Mouse (Mus musculus): ENCODE results near the gene Chmp5. TPM values are rescaled to one million over a fixed set of nuclear protein-coding genes. Genes with fewer than 3 reads are reported as not detected.

The Chmp5 gene
- polyA plus RNA-seq, 1 experiment from 2014 or later, result 103 TPM

- no peaks in the 10 kb centered on the region for H3K27me3 ChIP-seq (replicated peaks; ENCODE audit: control insufficient read depth, insufficient read depth, low read length)
- no peaks in the 10 kb centered on the region for H3K9me3 ChIP-seq (ENCODE audit: control insufficient read depth, low read length)
- peak overlapping the region; percentile 91 for H3K9ac ChIP-seq (ENCODE audit: low read depth, low read length)
- peak overlapping the region; percentile 97 for H3K27ac ChIP-seq (ENCODE audit: low read length)
- peak overlapping the region; percentile 96 for H3K4me3 ChIP-seq (ENCODE audit: low read length)
- H3K4me2 ChIP-seq (ENCODE audit: low read depth, low read length), result peak overlapping the region; percentile 73
- 7% methylated on average over 12 of the region's 13 CpGs for WGBS
- peak; percentile 47 for ATAC-seq
- H3K36me3 ChIP-seq (ENCODE audit: control insufficient read depth, insufficient read depth, low read length), result peaks cover 5% of the 10 kb centered on the region
- H3K4me1 ChIP-seq (ENCODE audit: control insufficient read depth, insufficient read depth, low read length), result peaks cover 11% of the 10 kb centered on the region; the same call in 1 of the 2 replicates
Observed at GRCm38 (mm10) chr4:40969781-40970591, 21.8 kb downstream of the Chmp5 start.

- ATAC-seq, result peak; percentile 46
- Histone ChIP-seq H3K9me3 (ENCODE audit: control insufficient read depth, low read length) (no peaks in the 10 kb centered on the region), H3K4me1 (ENCODE audit: control insufficient read depth, insufficient read depth, low read length) (peaks cover 11% of the 10 kb centered on the region; the same call in 1 of the 2 replicates), H3K9ac (ENCODE audit: low read depth, low read length) (peak overlapping the region; percentile 91), H3K36me3 (ENCODE audit: control insufficient read depth, insufficient read depth, low read length) (peaks cover 5% of the 10 kb centered on the region), H3K4me2 (ENCODE audit: low read depth, low read length) (peak overlapping the region; percentile 73), H3K27ac (ENCODE audit: low read length) (peak overlapping the region; percentile 97), H3K27me3 (replicated peaks; ENCODE audit: control insufficient read depth, insufficient read depth, low read length) (no peaks in the 10 kb centered on the region), H3K4me3 (ENCODE audit: low read length) (peak overlapping the region; percentile 96)
- 0% methylated on average over 15 of the region's 16 CpGs for WGBS
Observed at GRCm38 (mm10) chr4:40970592-40970841, 22.3 kb downstream of the Chmp5 start.

DNA sequence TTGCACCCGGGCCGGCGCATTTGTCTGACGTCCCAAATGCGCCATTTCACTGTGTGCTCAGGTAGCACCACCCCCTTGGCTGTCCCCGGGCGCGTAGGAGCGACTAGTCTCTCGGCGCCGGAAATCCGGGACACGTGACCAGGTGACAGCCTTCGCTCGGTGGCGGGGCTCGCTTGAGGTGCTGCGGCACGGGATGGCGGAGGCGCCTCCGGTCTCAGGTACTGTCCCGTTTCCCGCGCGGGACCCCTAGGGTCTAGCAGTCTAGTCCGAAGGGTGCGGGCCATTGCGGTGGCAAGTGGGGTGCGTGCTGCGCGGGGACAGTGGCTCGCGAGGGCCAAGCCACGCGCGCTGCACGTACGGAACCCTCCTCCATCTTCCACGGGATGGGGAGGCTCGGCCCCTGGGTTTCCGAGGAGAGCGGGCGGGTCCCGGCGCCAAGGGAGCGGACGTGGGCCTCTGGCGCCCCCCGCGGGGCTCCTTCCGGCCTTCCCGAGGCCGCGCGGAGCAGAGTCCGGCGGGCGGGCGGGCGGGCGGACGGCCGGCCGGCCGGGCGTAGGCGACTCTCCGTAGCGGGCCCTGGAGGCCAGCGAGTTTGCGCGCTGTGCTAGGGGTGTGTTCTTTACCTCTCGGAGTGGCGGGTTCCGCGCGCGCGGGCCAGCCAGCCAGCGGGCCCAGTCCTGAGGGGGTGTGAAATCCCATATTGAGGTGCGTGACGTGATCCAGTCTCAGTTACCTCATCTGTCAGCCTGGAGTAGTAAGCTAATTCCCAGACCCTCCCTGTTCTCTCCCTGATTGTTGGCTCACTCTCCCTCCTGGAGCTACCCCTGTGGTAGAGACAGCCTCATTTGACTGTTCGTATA is 22.9 kb downstream of the Chmp5 start, which contains the start of gene Nfx1:
TSS of gene Nfx1 (plus strand) at position 65 of the 860 bp plus-strand sequence.
- under 1% methylated on average over 85 of the region's 85 CpGs for WGBS

GRCm38 (mm10) chr4:40971744-40972143 is 23.5 kb downstream of the Chmp5 start:
- no peak for ATAC-seq
- peak overlapping the region; percentile 96 for H3K4me3 ChIP-seq (ENCODE audit: low read length)
- peak overlapping the region; percentile 91 for H3K9ac ChIP-seq (ENCODE audit: low read depth, low read length)
- peak overlapping the region; percentile 97 for H3K27ac ChIP-seq (ENCODE audit: low read length)
- peak overlapping the region; percentile 68 for H3K4me2 ChIP-seq (ENCODE audit: low read depth, low read length)
- peaks cover 11% of the 10 kb centered on the region; the same call in 1 of the 2 replicates for H3K4me1 ChIP-seq (ENCODE audit: control insufficient read depth, insufficient read depth, low read length)
- peaks cover 5% of the 10 kb centered on the region; the same call in 1 of the 2 replicates for H3K36me3 ChIP-seq (ENCODE audit: control insufficient read depth, insufficient read depth, low read length)
- WGBS, result 24% methylated on average over 13 of the region's 13 CpGs
- H3K9me3 ChIP-seq (ENCODE audit: control insufficient read depth, low read length), result no peaks in the 10 kb centered on the region
- H3K27me3 ChIP-seq (replicated peaks; ENCODE audit: control insufficient read depth, insufficient read depth, low read length), result no peaks in the 10 kb centered on the region

More for the DNA sequence above, 22.9 kb downstream of the Chmp5 start, which contains the start of gene Nfx1:
- peak; percentile 96 for ATAC-seq
- Histone ChIP-seq H3K27me3 (replicated peaks; ENCODE audit: control insufficient read depth, insufficient read depth, low read length) (no peaks in the 10 kb centered on the region), H3K27ac (ENCODE audit: low read length) (peak within 1 kb of the TSS; percentile 97), H3K4me3 (ENCODE audit: low read length) (peak within 1 kb of the TSS; percentile 96), H3K9me3 (ENCODE audit: control insufficient read depth, low read length) (no peaks in the 10 kb centered on the region), H3K4me1 (ENCODE audit: control insufficient read depth, insufficient read depth, low read length) (peaks cover 11% of the 10 kb centered on the region; the same call in 1 of the 2 replicates), H3K9ac (ENCODE audit: low read depth, low read length) (peak within 1 kb of the TSS; percentile 91), H3K4me2 (ENCODE audit: low read depth, low read length) (peak within 1 kb of the TSS; percentile 73), H3K36me3 (ENCODE audit: control insufficient read depth, insufficient read depth, low read length) (peaks cover 3% of the 10 kb centered on the region)

GRCm38 (mm10) chr4:40974011-40974410 is 25.8 kb downstream of the Chmp5 start:
- WGBS, result 93% methylated on average over 1 of the region's 1 CpGs
- Histone ChIP-seq H3K9ac (ENCODE audit: low read depth, low read length) (no peak overlapping the region), H3K27me3 (replicated peaks; ENCODE audit: control insufficient read depth, insufficient read depth, low read length) (no peaks in the 10 kb centered on the region), H3K27ac (ENCODE audit: low read length) (no peak overlapping the region), H3K9me3 (ENCODE audit: control insufficient read depth, low read length) (no peaks in the 10 kb centered on the region), H3K4me3 (ENCODE audit: low read length) (no peak overlapping the region), H3K4me2 (ENCODE audit: low read depth, low read length) (no peak overlapping the region), H3K4me1 (ENCODE audit: control insufficient read depth, insufficient read depth, low read length) (peaks cover 11% of the 10 kb centered on the region; the same call in 1 of the 2 replicates), H3K36me3 (ENCODE audit: control insufficient read depth, insufficient read depth, low read length) (peaks cover 7% of the 10 kb centered on the region; the same call in 1 of the 2 replicates)
- no peak for ATAC-seq

DNA sequence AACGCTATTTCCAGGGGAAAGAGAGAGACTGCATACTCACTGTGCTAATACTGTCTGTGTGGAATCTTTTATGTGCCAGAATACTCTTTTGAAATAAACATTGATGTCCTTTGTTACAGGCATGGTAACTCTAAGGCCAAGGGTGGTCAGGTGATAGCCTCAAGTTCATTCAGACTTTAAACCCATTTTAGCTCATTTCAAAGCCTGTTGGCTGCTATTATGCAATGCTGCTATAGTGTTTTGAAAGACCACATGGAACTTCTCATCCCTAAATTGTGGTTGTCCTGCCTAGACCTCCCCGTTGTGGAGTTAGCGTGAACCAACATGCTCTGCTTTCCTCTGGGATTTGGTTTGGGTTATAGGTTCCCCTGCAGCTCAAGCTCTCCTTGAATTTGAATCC is 27.5 kb downstream of the Chmp5 start:
- peaks cover 7% of the 10 kb centered on the region; the same call in 1 of the 2 replicates for H3K36me3 ChIP-seq (ENCODE audit: control insufficient read depth, insufficient read depth, low read length)
- no peak for ATAC-seq
- 90% methylated on average over 3 of the region's 3 CpGs for WGBS

DNA sequence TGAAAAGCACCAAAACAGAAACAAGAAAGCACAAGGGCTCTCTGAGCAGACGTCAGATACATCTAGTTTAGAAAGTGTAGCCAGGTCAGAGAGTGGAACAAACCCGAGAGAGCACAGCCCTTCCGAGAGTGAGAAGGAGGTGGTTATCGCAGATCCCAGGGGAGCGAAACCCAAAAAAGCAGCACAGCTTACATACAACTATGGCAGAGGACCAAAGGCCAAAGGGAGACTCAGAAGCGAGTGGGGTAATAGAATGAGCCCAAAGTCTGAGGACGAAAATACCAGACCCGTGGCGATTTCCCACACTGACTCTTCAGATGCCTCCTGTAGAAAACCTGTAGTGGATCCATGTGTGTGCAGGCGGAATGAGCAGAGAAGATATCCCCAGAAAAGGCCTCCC is 28.4 kb downstream of the Chmp5 start:
- peaks cover 8% of the 10 kb centered on the region; the same call in 1 of the 2 replicates for H3K4me1 ChIP-seq (ENCODE audit: control insufficient read depth, insufficient read depth, low read length)
- no peak overlapping the region for H3K4me2 ChIP-seq (ENCODE audit: low read depth, low read length)
- no peak for ATAC-seq
- H3K9me3 ChIP-seq (ENCODE audit: control insufficient read depth, low read length), result no peaks in the 10 kb centered on the region
- peaks cover 7% of the 10 kb centered on the region; the same call in 1 of the 2 replicates for H3K36me3 ChIP-seq (ENCODE audit: control insufficient read depth, insufficient read depth, low read length)
- no peak overlapping the region for H3K4me3 ChIP-seq (ENCODE audit: low read length)
- no peaks in the 10 kb centered on the region for H3K27me3 ChIP-seq (replicated peaks; ENCODE audit: control insufficient read depth, insufficient read depth, low read length)
- H3K9ac ChIP-seq (ENCODE audit: low read depth, low read length), result no peak overlapping the region
- H3K27ac ChIP-seq (ENCODE audit: low read length), result no peak overlapping the region
- 91% methylated on average over 10 of the region's 10 CpGs for WGBS

More for the DNA sequence above, 27.5 kb downstream of the Chmp5 start:
- no peaks in the 10 kb centered on the region for H3K27me3 ChIP-seq (replicated peaks; ENCODE audit: control insufficient read depth, insufficient read depth, low read length)
- peaks cover 8% of the 10 kb centered on the region; the same call in 1 of the 2 replicates for H3K4me1 ChIP-seq (ENCODE audit: control insufficient read depth, insufficient read depth, low read length)
- H3K4me2 ChIP-seq (ENCODE audit: low read depth, low read length), result no peak overlapping the region
- H3K9me3 ChIP-seq (ENCODE audit: control insufficient read depth, low read length), result no peaks in the 10 kb centered on the region
- no peak overlapping the region for H3K27ac ChIP-seq (ENCODE audit: low read length)
- no peak overlapping the region for H3K9ac ChIP-seq (ENCODE audit: low read depth, low read length)
- H3K4me3 ChIP-seq (ENCODE audit: low read length), result no peak overlapping the region

- Histone ChIP-seq H3K27ac (ENCODE audit: low read length) (no peak overlapping the region), H3K4me2 (ENCODE audit: low read depth, low read length) (no peak overlapping the region), H3K4me3 (ENCODE audit: low read length) (no peak overlapping the region), H3K36me3 (ENCODE audit: control insufficient read depth, insufficient read depth, low read length) (peaks cover 7% of the 10 kb centered on the region; the same call in 1 of the 2 replicates), H3K9me3 (ENCODE audit: control insufficient read depth, low read length) (no peaks in the 10 kb centered on the region), H3K27me3 (replicated peaks; ENCODE audit: control insufficient read depth, insufficient read depth, low read length) (no peaks in the 10 kb centered on the region), H3K9ac (ENCODE audit: low read depth, low read length) (no peak overlapping the region), H3K4me1 (ENCODE audit: control insufficient read depth, insufficient read depth, low read length) (no peaks in the 10 kb centered on the region)
- ATAC-seq, result no peak
- WGBS, result 88% methylated on average over 1 of the region's 1 CpGs
Observed at GRCm38 (mm10) chr4:40979430-40979829, 31.2 kb downstream of the Chmp5 start.

DNA sequence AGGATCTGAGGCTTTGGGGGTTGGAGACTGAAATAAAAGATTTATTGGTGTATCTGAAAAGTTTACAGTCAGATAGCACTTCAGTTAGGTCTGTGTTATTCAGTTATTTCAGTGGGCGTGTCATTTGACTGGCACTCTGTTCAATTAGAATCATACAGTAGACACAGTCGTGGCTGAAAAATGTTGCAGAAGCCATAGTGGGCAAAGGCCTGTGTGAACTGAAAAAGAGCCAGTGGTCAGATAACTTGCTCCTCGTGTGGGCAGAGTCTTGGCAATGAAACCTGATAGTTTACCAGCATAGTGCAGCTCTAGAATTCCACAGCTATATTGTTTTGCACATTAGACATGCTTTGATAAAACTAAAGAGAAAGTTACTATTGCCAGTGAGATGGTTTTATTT is 34.3 kb downstream of the Chmp5 start:
- no peaks in the 10 kb centered on the region for H3K4me1 ChIP-seq (ENCODE audit: control insufficient read depth, insufficient read depth, low read length)
- no peak overlapping the region for H3K27ac ChIP-seq (ENCODE audit: low read length)
- no peaks in the 10 kb centered on the region for H3K9me3 ChIP-seq (ENCODE audit: control insufficient read depth, low read length)
- no peak overlapping the region for H3K4me3 ChIP-seq (ENCODE audit: low read length)
- no peak for ATAC-seq
- H3K4me2 ChIP-seq (ENCODE audit: low read depth, low read length), result no peak overlapping the region
- H3K27me3 ChIP-seq (replicated peaks; ENCODE audit: control insufficient read depth, insufficient read depth, low read length), result no peaks in the 10 kb centered on the region
- WGBS, result 72% methylated on average over 3 of the region's 3 CpGs
- no peak overlapping the region for H3K9ac ChIP-seq (ENCODE audit: low read depth, low read length)
- H3K36me3 ChIP-seq (ENCODE audit: control insufficient read depth, insufficient read depth, low read length), result peaks cover 6% of the 10 kb centered on the region; the same call in 1 of the 2 replicates
